Mouse (Mus musculus): ENCODE results near the gene Sipa1l3. TPM values are rescaled to one million over a fixed set of nuclear protein-coding genes. Genes with fewer than 3 reads are reported as not detected.

Gene Sipa1l3
- total RNA-seq, 2 experiments from 2014 or later = 17.8 to 20.2 TPM

GRCm38 (mm10) chr7:29293131-29294065, 225.0 kb downstream of the Sipa1l3 start:
- DNase-seq = peak; percentile 73 to 76
- intact Hi-C loops (cut with DNase I) = loop anchor here (10.0 kb wide), 1 partner anchor 309 kb away; the partner anchor contains the start of genes Eif3k and Map4k1

GRCm38 (mm10) chr7:29292458-29293098, 225.9 kb downstream of the Sipa1l3 start:
- peak; percentile 74 to 77 for DNase-seq
- intact Hi-C loops (cut with DNase I) = loop anchor here (10.0 kb wide), 1 partner anchor 308 kb away; the partner anchor contains the start of genes Eif3k and Map4k1

- intact Hi-C loops (cut with DNase I) = loop anchor here (10.0 kb wide), 1 partner anchor 307 kb away; the partner anchor contains the start of genes Eif3k and Map4k1
- no peak for DNase-seq
These were observed 226.6 kb downstream of the Sipa1l3 start for GRCm38 (mm10) chr7:29291616-29292457.

- intact Hi-C loops (cut with DNase I) = loop anchor here (10.0 kb wide), 1 partner anchor 306 kb away; the partner anchor contains the start of genes Eif3k and Map4k1
- no peak for DNase-seq
These were observed 227.6 kb downstream of the Sipa1l3 start for GRCm38 (mm10) chr7:29290691-29291485.

- intact Hi-C loops (cut with DNase I) = loop anchor here (10.0 kb wide), 1 partner anchor 305 kb away; the partner anchor contains the start of genes Eif3k and Map4k1
- DNase-seq = peak in 1 of 2 experiments; percentile 50
These were observed 228.6 kb downstream of the Sipa1l3 start for GRCm38 (mm10) chr7:29289856-29290255.

GRCm38 (mm10) chr7:29288942-29289638, 229.4 kb downstream of the Sipa1l3 start, which contains the start of gene Ppp1r14a:
TSS of gene Ppp1r14a (plus strand) at chr7:29289308.
- peak; percentile 85 to 92 for DNase-seq
- intact Hi-C loops (cut with DNase I) = no loop called here

GRCm38 (mm10) chr7:29288079-29288478, 230.4 kb downstream of the Sipa1l3 start:
- no peak for DNase-seq
- intact Hi-C loops (cut with DNase I) = no loop called here

- DNase-seq = no peak
- intact Hi-C loops (cut with DNase I) = no loop called here
These were observed 231.0 kb downstream of the Sipa1l3 start for GRCm38 (mm10) chr7:29287481-29287880.

GRCm38 (mm10) chr7:29284523-29284922, 233.9 kb downstream of the Sipa1l3 start:
- no peak for DNase-seq
- intact Hi-C loops (cut with DNase I) = loop anchor here (5.0 kb wide), 1 partner anchor 37 kb away; the partner anchor contains the start of gene 2200002D01Rik

GRCm38 (mm10) chr7:29283876-29284275, 234.6 kb downstream of the Sipa1l3 start:
- no peak for DNase-seq
- intact Hi-C loops (cut with DNase I) = loop anchor here (5.0 kb wide), 1 partner anchor 37 kb away; the partner anchor contains the start of gene 2200002D01Rik

- intact Hi-C loops (cut with DNase I) = loop anchor here (5.0 kb wide), 1 partner anchor 35 kb away; the partner anchor contains the start of gene 2200002D01Rik
- DNase-seq = no peak
These were observed 236.3 kb downstream of the Sipa1l3 start for GRCm38 (mm10) chr7:29282074-29282554.

GRCm38 (mm10) chr7:29281201-29282073, 237.0 kb downstream of the Sipa1l3 start, which contains the start of gene Spint2:
TSS of gene Spint2 (minus strand) at chr7:29281912.
- intact Hi-C loops (cut with DNase I) = loop anchor here (5.0 kb wide), 1 partner anchor 34 kb away; the partner anchor contains the start of gene 2200002D01Rik
- peak; percentile 64 to 69 for DNase-seq

GRCm38 (mm10) chr7:29280801-29281200, 237.6 kb downstream of the Sipa1l3 start:
- intact Hi-C loops (cut with DNase I) = loop anchor here (5.0 kb wide), 1 partner anchor 34 kb away; the partner anchor contains the start of gene 2200002D01Rik
- peak; percentile 36 to 43 for DNase-seq

GRCm38 (mm10) chr7:29279924-29280323, 238.5 kb downstream of the Sipa1l3 start:
- DNase-seq = no peak
- intact Hi-C loops (cut with DNase I) = loop anchor here (5.0 kb wide), 1 partner anchor 33 kb away; the partner anchor contains the start of gene 2200002D01Rik

- intact Hi-C loops (cut with DNase I) = no loop called here
- DNase-seq = no peak
These were observed 239.2 kb downstream of the Sipa1l3 start for GRCm38 (mm10) chr7:29279261-29279660.

GRCm38 (mm10) chr7:29277510-29277909, 240.9 kb downstream of the Sipa1l3 start:
- no peak for DNase-seq
- intact Hi-C loops (cut with DNase I) = no loop called here

- no peak for DNase-seq
- intact Hi-C loops (cut with DNase I) = no loop called here
These were observed 241.7 kb downstream of the Sipa1l3 start for GRCm38 (mm10) chr7:29276715-29277114.
